Mouse (Mus musculus): ENCODE measurements around the gene Fcer1g. TPM values are rescaled to one million over a fixed set of nuclear protein-coding genes. Genes with fewer than 3 reads are reported as not detected.

Fcer1g gene
- polyA plus RNA-seq, 1 experiment from 2014 or later = 115 TPM

DNA sequence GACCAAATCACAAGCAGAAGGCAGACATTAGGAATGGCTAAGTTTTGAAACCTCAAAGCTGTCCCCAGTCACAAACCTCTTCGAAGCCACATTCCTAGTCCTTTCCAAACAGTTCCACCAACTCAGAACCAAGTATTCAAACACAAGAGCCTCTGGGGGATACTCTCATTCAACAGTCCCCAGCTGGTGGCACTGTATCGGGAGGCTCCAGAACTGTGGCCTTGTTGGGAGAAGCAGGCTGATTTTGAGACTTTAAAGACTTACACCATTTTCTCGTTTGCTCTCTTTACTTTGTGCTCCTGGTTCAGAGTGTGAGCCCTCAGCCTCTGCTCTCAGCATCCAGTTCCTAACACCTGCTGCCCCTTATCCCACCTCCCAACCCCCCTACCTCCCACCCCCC, 51.1 kb downstream of the Fcer1g start:
- no peaks in the 10 kb centered on the region for H3K9me3 ChIP-seq (replicated peaks)
- WGBS (ENCODE audit: insufficient replicate concordance) = 74% methylated on average over 3 of the region's 3 CpGs
- H3K27ac ChIP-seq (replicated peaks) = no peak overlapping the region
- H3K27me3 ChIP-seq = peaks cover 8% of the 10 kb centered on the region
- H3K9ac ChIP-seq = no peak overlapping the region
- H3K4me3 ChIP-seq (replicated peaks) = no peak overlapping the region
- H3K36me3 ChIP-seq (replicated peaks) = no peaks in the 10 kb centered on the region
- ATAC-seq (ENCODE audit: insufficient read depth) = no peak
- H3K4me1 ChIP-seq (replicated peaks) = 0 out of 2 replicates have a peak, but pooled peaks cover 3% of the 10 kb centered on the region
- H3K4me2 ChIP-seq = no peak overlapping the region

Other genes with a start within 250 kb of the Fcer1g start
- gene Fcgr4, start 215.4 kb downstream of the Fcer1g start, polyA plus RNA-seq (2015; fragmentation: Nextera tagmentation; extraction: Ambion mirVana) = 3.9 and 4.2 TPM in 2 replicates
- 27.2 and 28.0 TPM in 2 replicates for gene Fcgr3, start 169.4 kb downstream of the Fcer1g start, polyA plus RNA-seq (2015; fragmentation: Nextera tagmentation; extraction: Ambion mirVana)
- 1.7 and 2.6 TPM in 2 replicates for gene Cfap126, start 120.4 kb downstream of the Fcer1g start, polyA plus RNA-seq (2015; fragmentation: Nextera tagmentation; extraction: Ambion mirVana)
- 149 and 158 TPM in 2 replicates for gene Sdhc, start 83.8 kb downstream of the Fcer1g start, polyA plus RNA-seq (2015; fragmentation: Nextera tagmentation; extraction: Ambion mirVana)
- not detected in 2 replicates for gene Mpz, start 83.7 kb downstream of the Fcer1g start, polyA plus RNA-seq (2015; fragmentation: Nextera tagmentation; extraction: Ambion mirVana)
- gene Pcp4l1, start 38.1 kb downstream of the Fcer1g start, polyA plus RNA-seq (2015; fragmentation: Nextera tagmentation; extraction: Ambion mirVana) = 1.7 and 2.1 TPM in 2 replicates
- gene Nr1i3, start 20.4 kb downstream of the Fcer1g start, polyA plus RNA-seq (2015; fragmentation: Nextera tagmentation; extraction: Ambion mirVana) = 1.1 and 1.5 TPM in 2 replicates
- 15.8 and 16.2 TPM in 2 replicates for gene Tomm40l, start 11.9 kb downstream of the Fcer1g start, polyA plus RNA-seq (2015; fragmentation: Nextera tagmentation; extraction: Ambion mirVana)
- gene Apoa2, start 9.3 kb downstream of the Fcer1g start, polyA plus RNA-seq (2015; fragmentation: Nextera tagmentation; extraction: Ambion mirVana) = 6,467 and 6,641 TPM in 2 replicates
- gene Adamts4, start 16.1 kb upstream of the Fcer1g start, polyA plus RNA-seq (2015; fragmentation: Nextera tagmentation; extraction: Ambion mirVana) = 0.58 and 0.60 TPM in 2 replicates
- gene Ndufs2, start 17.0 kb upstream of the Fcer1g start, polyA plus RNA-seq (2015; fragmentation: Nextera tagmentation; extraction: Ambion mirVana) = 137 and 144 TPM in 2 replicates
- gene B4galt3, start 36.0 kb upstream of the Fcer1g start, polyA plus RNA-seq (2015; fragmentation: Nextera tagmentation; extraction: Ambion mirVana) = 21.9 and 23.5 TPM in 2 replicates
- gene Ppox, start 46.8 kb upstream of the Fcer1g start, polyA plus RNA-seq (2015; fragmentation: Nextera tagmentation; extraction: Ambion mirVana) = 214 and 226 TPM in 2 replicates
- gene Usp21, start 53.6 kb upstream of the Fcer1g start, polyA plus RNA-seq (2015; fragmentation: Nextera tagmentation; extraction: Ambion mirVana) = 24.9 and 28.5 TPM in 2 replicates
- 40.6 and 41.4 TPM in 2 replicates for gene Ufc1, start 60.7 kb upstream of the Fcer1g start, polyA plus RNA-seq (2015; fragmentation: Nextera tagmentation; extraction: Ambion mirVana)
- 18.6 and 20.1 TPM in 2 replicates for gene Dedd, start 94.8 kb upstream of the Fcer1g start, polyA plus RNA-seq (2015; fragmentation: Nextera tagmentation; extraction: Ambion mirVana)
- gene Nit1, start 111.3 kb upstream of the Fcer1g start, polyA plus RNA-seq (2015; fragmentation: Nextera tagmentation; extraction: Ambion mirVana) = 33.1 and 39.1 TPM in 2 replicates
- gene Pfdn2, start 111.3 kb upstream of the Fcer1g start, polyA plus RNA-seq (2015; fragmentation: Nextera tagmentation; extraction: Ambion mirVana) = 32.8 and 37.5 TPM in 2 replicates
- 0.21 and 0.33 TPM in 2 replicates for gene Klhdc9, start 126.4 kb upstream of the Fcer1g start, polyA plus RNA-seq (2015; fragmentation: Nextera tagmentation; extraction: Ambion mirVana)
- gene Nectin4, start 135.7 kb upstream of the Fcer1g start, polyA plus RNA-seq (2015; fragmentation: Nextera tagmentation; extraction: Ambion mirVana) = 0.07 and 0.18 TPM in 2 replicates
- gene Arhgap30, start 154.6 kb upstream of the Fcer1g start, polyA plus RNA-seq (2015; fragmentation: Nextera tagmentation; extraction: Ambion mirVana) = 5.0 and 5.3 TPM in 2 replicates
- gene Usf1, start 176.9 kb upstream of the Fcer1g start, polyA plus RNA-seq (2015; fragmentation: Nextera tagmentation; extraction: Ambion mirVana) = 18.6 and 21.3 TPM in 2 replicates
- 2.1 and 2.5 TPM in 2 replicates for gene Tstd1, start 184.5 kb upstream of the Fcer1g start, polyA plus RNA-seq (2015; fragmentation: Nextera tagmentation; extraction: Ambion mirVana)
- 29.7 and 32.8 TPM in 2 replicates for gene F11r, start 203.2 kb upstream of the Fcer1g start, polyA plus RNA-seq (2015; fragmentation: Nextera tagmentation; extraction: Ambion mirVana)

Data from liver, embryonic 15.5 days (tissue).